Mouse (Mus musculus) monocyte, adult 2 months (primary cell): ENCODE measurements around the gene Cyp3a11.
"Not testable (repeated sequence)": the region's sequence is repeated elsewhere in the genome, so short reads cannot be mapped to it uniquely, and the experiment has no call there.

Experiments used
- DNase-seq, 2 experiments: peaks; one replicate each; pipeline ENCODE4 v3.0.0; 2022; ENCODE audit warnings: low spot score in 2 of 2, low read depth in 1 of 2

Cyp3a11 gene

DNA sequence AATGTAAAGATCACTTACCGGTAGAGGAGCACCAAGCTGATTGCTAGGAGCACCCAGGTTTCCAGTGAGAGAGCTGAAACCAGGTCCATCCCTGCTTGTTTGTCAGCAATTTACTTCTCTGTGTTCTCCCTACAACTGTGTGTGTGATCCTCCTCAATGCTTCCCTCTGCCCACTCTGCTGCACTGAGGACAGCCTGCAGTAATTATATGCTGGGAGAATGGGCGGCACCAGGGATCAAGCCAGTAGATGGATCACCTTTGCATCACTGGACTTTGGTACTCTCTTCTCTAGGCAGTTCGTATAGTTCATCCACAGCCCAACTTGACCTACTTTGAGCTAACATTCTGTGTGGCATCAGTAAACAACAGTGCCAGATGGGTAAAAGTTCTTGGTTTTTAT lies at the start of gene Cyp3a11:
Gene Cyp3a11 (minus strand): TSS at position 277 of the 400 bp plus-strand sequence.
- no peak for DNase-seq

DNA sequence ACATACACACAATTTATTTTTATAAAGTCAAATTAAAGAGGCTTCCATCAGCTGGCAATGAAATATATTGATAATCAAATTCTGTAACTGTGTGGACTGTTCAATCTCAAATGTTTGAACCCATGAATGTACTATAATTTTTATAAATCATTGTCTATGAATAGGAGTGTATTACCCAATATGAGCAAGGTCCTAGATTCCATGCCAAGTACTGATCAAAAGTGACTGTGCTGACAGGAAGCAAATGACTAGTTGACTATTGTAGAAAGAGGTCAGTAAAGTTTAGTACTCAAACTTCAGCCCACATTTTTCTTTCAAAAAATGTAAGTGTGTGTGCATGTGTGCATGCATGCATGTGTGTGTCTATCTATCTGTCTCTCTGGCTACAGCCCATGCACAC lies 33.1 kb upstream of the Cyp3a11 start:
- no peak for DNase-seq

DNA sequence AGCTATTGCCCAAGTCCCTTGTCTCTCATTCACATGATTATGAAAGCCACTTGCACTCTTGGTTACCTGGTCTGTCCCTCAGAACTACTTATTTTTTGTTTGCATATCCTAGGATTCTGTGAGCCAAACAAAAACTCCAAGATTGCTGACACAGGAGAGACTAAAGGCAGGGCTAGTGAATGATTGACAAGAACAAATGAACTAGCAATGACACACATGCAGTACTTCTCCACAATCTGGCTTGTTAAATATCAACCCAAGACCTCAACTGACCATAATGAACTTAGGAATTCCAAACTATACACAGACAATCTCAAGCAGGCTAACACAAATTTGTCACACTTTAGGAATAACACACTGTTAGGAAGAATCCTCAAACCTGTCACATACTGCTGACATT lies 32.0 kb upstream of the Cyp3a11 start:
- no peak for DNase-seq

DNA sequence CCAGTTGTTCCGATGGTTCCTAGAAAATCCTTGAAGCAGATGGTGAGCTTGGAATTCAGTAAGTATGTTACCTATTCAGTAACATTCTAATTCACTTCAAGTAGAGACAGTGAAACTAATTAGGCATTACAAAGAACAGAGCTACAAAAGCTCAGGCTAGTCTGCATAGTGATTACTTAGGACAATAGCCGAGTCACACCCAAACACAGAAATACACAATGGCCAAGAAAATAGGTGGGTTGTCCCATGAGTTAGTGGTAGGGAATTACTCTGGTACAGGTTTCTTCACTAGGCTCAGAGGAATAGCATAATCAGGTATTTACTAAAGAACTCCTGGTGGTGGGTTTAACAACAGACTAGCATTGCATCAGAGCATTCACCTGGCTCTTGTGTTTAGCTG lies 27.2 kb upstream of the Cyp3a11 start:
- DNase-seq: not testable (repeated sequence)

DNA sequence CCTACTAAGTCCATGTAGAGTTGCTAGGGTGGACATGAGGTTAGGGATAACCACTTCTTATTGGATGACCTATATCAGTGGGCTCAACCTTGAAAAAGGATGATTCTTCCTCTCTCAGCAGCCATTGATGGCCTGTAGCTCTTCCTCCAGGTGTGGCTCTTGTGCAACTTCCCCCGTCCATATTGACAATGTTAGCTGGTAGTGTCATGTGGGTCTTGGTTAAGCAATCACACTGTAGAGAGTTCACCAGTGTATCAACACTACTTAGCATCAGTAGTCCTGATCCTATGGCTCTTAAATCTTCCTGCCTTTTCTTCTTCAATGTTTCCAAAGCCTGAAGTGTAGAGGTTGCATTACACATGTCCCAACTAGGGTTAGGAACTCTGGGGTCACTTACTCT lies 24.8 kb upstream of the Cyp3a11 start:
- DNase-seq: no peak

DNA sequence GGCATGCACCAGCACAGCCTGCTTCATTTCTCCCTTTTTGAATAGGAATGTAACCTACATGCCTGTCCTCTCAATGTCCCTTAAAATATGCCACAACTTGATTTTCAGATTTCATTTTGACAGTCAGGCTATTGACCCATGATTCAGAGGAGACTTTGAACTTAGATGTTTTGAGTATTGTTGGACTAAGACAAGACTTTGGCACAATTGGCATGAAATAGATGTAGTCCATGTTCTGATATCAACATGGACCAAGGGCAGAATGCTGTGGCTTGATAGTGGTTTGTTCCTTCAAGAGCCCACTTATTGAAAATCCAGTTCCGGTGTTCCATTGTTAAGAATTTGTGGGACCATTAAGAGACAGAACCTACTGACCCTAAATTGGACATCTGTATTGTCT lies 23.6 kb upstream of the Cyp3a11 start:
- DNase-seq: no peak

DNA sequence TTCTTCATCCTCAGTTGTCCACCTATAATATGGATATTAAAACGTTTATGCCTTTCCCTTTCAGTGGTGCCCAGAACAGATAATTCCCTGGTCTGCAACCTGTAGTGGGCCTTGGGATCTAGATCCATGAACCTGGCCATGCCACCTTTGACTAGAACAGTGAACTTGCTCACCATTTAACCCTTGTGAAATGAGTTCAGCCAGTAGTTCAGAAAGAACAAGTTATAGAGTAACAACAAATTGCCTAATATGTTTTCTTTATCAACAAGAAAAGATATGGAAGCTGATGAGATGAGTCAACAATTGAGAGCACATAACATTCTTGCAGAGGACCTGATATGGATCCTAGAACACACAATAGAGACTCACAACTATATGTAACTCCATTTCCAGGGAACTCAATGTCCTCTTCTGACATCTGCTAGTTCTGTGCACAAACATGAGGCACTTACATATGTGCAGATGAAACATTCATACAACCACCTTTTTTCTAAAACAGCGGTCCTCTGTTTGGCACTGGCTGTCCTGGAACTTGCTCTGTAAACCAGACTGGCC lies 20.7 kb upstream of the Cyp3a11 start:
- DNase-seq: no peak

DNA sequence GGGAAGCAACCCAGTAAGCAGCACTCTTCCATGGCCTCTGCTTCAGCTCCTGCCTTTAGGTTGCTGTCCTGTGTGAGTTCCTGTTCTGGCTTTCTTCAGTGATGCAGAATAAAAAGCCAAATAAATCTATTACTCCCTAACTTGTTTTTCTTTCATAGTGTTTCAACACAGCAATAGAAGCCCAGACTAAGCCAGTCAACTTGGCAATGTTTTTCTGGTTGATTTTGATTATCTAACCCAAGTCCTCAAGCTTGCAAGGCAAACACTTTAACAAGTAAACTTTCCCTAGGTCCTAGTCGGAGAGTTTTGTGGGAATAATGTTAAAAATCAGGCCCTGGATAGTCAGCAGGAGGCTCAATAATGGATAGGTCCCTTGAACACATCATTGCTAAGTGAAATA lies 17.5 kb upstream of the Cyp3a11 start:
- DNase-seq: no peak

DNA sequence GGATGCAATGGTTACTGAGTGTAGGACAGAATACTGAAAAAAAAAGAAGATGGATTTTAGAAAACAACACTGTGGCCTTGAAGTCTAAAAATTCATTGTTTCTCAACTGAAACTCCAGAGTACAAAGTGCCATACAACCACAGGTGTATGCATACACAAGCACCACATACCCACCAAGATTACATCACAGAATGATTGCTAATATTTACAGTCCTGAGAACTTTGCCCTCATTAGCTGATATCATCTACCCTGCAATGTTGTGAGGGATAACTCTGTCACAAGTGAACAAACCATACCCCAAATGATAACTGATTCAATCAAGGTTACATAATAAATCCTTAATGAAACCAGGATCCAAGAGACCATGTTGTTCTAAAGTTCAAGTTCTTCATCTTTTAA lies 1.4 kb upstream of the Cyp3a11 start:
- no peak for DNase-seq

DNA sequence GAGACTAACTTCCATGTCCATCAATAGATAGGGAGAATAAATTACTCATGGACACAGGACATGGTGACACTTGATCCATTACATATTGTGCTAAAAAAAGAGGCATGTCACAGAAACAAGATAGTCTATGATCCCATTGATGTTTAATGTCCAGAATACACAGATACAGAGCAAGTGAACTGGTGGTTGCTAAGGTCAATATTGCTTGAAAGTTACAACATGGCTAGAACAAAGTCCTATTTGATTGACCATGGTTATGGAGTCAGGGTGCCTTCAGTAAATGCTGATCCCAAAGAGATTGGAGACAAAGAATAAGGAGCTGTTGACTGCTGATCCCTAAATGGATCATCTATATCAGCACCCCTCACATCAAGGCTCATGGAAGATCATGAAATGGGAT lies 12.3 kb downstream of the Cyp3a11 start:
- not testable (repeated sequence) for DNase-seq

DNA sequence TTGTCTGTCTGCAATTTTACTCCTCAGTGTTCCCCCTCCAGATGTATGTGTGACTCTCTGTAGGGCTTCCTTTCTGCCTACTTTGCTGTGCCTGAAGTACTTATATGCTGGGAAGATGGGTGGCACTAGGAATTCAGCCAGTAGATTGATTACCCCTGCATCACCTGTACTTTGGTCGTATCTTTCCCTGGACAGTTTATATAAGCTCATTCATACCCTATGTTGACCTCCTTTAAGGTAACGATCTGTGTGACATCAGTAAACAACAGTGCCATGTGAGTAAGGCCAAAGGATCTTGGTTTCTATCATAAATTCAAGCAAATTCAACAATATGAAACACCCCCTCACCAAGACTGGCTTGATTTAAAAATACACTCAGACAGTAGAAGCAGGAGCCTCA lies 74.0 kb downstream of the Cyp3a11 start, which contains the start of gene Cyp3a44:
Gene Cyp3a44 (minus strand): TSS at position 79 of the 400 bp plus-strand sequence.
- DNase-seq: not testable (repeated sequence)
